Mouse (Mus musculus) spleen, postnatal 36 days (tissue): ENCODE results near the gene Fam102a.

Experiments used
- DNase-seq, 2 experiments: peaks; one replicate each; pipeline ENCODE4 v3.0.0; 2022; ENCODE audit warnings: low spot score in 2 of 2, mixed read lengths in 1 of 2

Gene Fam102a

GRCm38 (mm10) chr2:32543031-32543449 is 7.9 kb downstream of the Fam102a start:
- DNase-seq, result no peak

DNA sequence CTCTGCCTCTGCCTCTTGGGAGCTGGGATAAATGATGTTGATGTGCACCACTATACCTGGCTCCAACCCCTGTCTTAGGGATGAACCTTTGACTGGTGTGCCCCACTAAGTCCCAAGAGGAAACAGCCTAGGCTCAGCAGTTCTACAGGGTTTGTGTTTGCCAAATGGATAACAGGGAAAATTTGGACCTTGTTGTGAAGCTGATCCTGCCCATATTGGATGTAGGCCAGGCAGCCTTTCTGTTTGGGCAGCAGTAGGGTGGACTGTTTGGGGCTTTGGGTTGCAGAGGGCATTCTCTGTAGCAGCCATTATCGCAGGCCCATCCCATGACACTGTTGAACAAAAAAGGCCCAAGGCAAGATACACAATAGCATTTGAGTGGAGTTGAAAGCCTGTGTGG is 11.8 kb downstream of the Fam102a start:
- DNase-seq, result no peak

DNA sequence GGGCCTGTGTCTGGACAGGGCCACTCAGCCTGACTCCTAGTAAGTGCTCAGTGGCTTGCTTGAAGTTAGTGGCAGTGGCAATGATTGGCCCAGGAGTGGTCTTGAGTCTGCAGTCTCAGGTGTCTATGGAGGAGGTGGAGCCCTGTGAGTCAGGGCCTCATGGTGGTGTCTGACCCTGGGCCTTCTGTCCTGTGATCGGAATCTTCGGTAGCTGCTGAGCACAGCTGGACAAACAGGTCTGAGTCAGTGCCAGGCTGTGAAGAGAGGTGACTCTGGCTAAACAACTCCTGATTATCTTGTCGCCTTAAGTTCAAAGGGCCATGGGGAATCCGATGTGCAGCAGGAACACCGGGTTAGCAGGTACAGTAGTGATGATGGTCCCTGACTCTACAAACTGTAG is 12.2 kb downstream of the Fam102a start:
- no peak for DNase-seq

- no peak for DNase-seq
These were observed 13.0 kb downstream of the Fam102a start for GRCm38 (mm10) chr2:32547964-32548739.

DNA sequence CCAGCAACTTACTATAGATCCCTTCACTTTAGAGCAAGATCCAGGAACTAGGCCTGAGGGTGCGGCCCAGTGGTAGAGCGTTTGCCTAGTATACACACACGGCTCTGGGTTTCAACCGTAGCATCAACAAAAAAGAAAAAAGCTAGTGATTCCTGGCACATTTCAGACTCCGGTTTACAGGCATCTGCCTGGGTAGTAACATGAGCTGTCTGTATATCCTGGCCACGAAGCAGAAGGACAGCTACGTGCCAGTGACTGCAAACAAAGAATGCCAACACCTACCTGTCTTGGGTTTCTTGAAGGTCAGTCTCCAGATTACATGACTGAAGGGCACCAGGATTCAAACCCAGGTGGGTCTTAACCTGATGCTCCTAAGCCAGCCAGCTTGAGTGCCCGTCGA is 14.0 kb downstream of the Fam102a start:
- DNase-seq, result no peak

DNA sequence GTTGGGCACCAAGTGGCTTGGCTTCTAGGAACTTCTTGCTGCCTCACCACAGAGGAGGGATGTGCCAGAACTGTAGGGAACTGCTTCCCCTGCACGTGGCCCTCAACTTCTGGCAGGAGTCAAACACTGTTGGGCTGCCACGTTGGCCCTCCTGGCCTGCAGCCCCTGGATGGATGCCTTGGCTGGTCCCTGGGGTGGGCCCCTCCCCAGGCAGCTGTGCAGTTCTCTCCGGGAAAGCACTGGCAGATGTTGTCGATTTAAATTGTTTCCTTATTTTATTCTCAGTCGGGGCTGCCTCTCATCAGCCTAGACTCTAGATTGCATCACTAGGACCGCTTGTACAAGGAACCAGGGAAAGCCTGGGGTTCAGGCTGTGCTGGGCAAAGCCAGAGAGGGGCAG is 14.6 kb downstream of the Fam102a start:
- no peak for DNase-seq

DNA sequence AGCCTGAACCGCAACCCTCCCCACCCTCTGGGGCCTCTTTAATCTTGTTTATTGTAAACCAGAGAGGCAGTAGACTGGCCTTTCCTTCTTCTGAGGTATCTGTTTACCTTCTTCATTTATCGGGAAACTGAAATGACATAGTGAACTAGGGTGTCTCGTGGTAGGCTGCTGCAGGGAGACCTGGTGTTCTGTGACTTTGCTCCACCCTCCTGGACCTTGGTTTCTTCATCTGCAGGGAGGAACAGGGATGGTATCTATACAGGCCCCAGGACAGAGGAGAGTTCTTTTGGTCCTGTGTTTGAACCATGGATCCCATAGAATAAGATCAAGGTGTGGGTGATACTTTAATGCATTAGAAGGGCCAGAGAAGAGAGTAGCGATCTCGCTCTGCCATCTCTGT is 16.1 kb downstream of the Fam102a start:
- DNase-seq, result no peak

DNA sequence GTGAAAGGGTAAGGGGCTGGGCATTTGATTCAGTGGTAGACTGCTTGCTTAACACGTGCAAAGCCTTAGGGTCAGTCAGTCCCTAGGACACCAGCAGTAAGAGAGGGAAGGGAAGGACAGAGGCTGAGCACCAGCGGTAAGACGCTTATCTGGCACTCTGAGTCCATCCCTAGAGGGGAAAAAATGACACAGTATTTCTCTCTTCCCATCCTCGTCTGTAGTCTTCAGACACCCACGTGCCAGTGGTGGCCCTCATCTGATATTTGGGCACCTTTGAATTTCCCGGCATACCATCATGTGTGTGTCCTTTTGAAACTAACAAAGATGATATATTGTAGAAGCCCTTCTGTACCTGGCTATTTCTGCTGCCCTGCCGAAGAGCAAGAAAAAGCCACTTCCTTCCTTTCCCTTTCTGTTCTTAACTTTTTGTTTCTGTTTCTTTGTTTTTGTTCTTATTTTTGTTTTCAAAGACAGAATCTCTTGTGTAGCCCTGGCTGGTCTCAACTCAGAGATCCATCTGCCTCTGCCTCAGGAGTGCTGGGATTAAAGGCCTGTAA is 18.5 kb downstream of the Fam102a start:
- no peak for DNase-seq

DNA sequence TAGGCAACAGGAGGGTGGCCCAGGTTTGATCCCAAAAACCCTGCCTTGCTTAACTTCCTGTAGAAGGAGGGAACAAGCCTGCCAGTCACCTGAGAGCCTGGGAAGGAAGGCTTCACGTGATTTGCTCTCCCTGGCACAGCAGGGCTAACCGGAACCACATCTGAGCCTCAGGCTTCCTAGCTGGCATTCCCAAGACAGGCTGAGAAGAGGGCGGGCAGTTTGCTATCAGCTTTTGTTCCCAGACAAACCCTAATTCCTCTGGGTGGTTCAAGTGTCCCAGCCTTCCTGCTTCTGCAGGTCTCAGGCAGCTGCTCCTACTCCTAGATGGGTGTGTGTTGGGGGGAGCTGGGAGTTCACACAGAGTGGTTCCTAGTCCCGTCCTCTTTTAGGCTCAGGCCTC is 20.4 kb downstream of the Fam102a start:
- no peak for DNase-seq

DNA sequence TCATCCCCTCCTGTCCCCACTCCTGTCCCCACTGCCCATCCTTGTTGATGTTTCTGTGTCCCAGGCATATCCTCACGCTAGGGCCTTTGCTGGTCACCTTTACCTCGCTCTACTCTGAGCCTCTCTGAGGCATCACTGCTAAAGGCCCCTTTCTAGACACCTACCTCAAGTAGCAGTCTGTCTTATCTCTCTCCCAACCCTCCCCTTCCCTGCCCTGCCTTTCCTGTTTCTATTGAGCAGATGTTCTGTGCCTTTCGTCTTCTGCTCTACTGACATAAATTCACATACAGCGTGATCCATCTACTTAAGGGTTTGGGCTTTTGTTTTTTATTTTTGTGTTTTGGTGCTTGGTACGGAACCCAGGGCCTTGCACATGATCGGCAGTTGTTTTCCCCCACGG is 20.9 kb downstream of the Fam102a start:
- no peak for DNase-seq

DNA sequence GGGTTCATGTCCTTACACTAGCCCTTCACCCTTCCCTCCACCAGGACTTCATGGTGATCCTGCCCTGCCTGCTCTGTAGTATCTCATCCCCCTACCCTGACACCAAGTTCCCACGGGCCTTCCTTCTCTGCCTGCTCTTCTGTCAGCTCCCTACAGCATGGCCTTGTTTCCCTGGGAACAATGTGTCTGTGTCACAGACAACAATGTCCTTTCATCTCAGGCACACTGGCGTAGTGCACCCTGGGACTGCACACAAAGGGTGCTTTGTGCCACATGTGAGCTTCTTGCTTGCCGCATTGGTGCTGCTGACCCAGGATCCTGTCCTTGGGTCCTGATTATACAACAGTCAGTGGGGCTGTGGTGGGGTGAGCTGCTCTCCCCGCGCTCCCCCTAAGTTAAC is 24.4 kb downstream of the Fam102a start:
- DNase-seq, result no peak

GRCm38 (mm10) chr2:32566536-32567063 is 31.5 kb downstream of the Fam102a start:
- peak; percentile 53 to 63 for DNase-seq

GRCm38 (mm10) chr2:32568149-32568548 is 33.0 kb downstream of the Fam102a start:
- DNase-seq, result no peak

- no peak for DNase-seq
These were observed 33.8 kb downstream of the Fam102a start for GRCm38 (mm10) chr2:32568941-32569340.

DNA sequence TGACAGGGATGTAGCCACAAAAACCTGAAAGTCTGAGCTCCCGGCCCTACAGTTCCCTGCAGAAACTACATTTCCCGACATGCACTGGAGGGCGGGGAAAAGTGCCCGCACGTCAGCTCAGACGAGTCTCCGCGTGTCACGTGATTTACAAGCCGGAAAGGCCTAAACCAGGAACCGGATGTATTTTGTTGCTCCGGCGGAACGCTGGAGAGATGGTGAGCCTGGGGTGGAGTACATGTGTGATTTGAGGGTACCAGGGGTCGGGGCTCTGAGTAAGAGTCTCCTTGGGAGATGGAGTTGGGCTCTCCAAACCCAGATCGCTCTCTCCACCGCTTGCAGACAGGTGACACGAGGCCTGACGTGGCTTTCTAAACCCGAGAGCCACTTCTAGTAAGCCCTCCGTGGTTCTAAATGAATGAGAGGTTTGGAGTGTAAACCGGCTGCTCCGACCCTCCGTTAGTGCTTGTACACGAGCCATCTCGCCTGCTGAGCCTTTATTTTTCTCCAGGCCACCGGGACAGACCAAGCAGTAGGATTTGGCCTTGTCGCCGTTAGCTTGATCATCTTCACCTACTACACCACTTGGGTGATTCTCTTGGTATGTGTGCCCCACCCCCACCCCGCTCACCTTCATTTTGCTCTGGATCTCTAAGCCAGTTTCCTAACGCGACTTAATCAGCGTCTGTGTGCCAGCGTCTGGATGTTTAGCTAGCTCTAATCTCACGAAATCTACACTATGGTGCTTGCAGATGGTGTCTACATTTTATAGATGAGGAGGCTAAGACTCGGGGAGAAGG is 35.8 kb downstream of the Fam102a start, which contains the start of gene Dpm2:
TSS of gene Dpm2 (plus strand) at position 161 of the 797 bp plus-strand sequence.
- DNase-seq, result peak; percentile 89 to 92

GRCm38 (mm10) chr2:32572196-32572595 is 37.1 kb downstream of the Fam102a start:
- no peak for DNase-seq

GRCm38 (mm10) chr2:32574497-32574896 is 39.4 kb downstream of the Fam102a start, which contains the start of gene Pip5kl1:
Gene Pip5kl1 (plus strand): TSS chr2:32574797.
- no peak for DNase-seq

DNA sequence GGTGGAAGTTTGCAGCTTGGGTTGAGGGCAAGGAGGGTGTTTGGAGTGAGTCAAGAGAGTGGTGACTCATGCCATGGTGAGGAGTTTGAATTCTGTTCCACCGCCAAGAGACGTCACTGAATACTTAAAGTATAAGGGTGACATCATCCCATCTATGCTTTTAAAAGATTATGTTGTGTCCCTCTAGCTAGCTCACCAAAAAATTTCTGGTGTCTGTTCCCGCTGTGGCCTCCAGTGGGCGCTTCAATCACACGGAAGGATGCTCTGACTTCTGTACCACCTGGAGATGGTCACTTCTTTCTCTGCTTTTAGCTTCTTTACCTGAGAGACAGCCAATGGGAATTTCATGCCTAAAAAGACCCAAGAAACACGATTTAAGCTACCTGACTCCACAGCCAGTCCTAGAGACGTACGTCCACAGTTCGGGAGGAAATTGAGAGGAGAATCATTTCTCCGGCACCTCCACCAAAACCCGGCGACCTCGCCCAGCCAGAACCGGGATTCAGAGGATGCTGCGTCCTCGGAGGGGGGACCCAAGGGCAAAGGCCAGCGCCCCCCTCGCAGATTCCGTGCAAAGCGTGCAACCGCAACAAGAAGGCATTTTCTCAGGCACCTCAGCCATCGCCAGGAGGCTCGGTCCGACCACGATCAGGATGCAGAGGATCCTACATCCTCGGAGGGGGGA is 39.9 kb downstream of the Fam102a start:
- DNase-seq, result peak; percentile 34 to 49

GRCm38 (mm10) chr2:32575586-32576160 is 40.5 kb downstream of the Fam102a start, which contains the start of gene 9430097D07Rik:
Gene 9430097D07Rik (minus strand): TSS chr2:32575684.
- peak in 1 of 2 experiments; percentile 33 for DNase-seq

DNA sequence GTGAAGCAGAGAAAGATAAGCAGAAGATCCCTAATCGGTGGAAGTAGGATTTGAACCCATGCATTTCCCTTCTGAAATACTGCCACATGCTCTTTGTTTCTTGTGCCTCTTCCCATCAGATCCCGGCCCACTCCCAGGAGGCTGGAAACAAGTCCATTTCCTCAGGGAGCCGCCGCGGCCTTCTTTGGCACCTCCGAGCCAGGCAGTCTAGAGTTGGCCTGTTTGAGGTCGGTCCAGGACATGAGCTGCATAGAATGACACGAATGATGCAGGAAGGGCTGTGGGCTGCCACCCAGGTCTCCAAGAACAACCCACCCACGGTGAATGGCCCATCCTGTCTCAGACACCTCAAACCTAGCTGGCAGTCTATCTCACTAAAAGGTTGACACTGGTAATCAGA is 41.4 kb downstream of the Fam102a start:
- no peak for DNase-seq
